Mouse (Mus musculus) natural killer cell, adult 2 months (primary cell): ENCODE results near the gene Ctsk.

Experiments
- DNase-seq, 2 experiments: peaks; one replicate each; pipeline ENCODE4 v3.0.0; 2022; ENCODE audit warnings: low spot score in 2 of 2

Ctsk gene

GRCm38 (mm10) chr3:95499024-95499423, at the start of gene Ctsk:
TSS of gene Ctsk (plus strand) at chr3:95499256.
- DNase-seq: no peak

- peak; percentile 22 to 55 for DNase-seq
Observed at GRCm38 (mm10) chr3:95450408-95450807, 48.6 kb upstream of the Ctsk start.

- no peak for DNase-seq
Observed at GRCm38 (mm10) chr3:95450915-95451314, 48.1 kb upstream of the Ctsk start.

- DNase-seq: no peak
Observed at GRCm38 (mm10) chr3:95456367-95456766, 42.7 kb upstream of the Ctsk start.

GRCm38 (mm10) chr3:95457758-95458157, 41.3 kb upstream of the Ctsk start:
- no peak for DNase-seq

- no peak for DNase-seq
Observed at GRCm38 (mm10) chr3:95459381-95459780, 39.7 kb upstream of the Ctsk start.

GRCm38 (mm10) chr3:95463852-95464251, 35.2 kb upstream of the Ctsk start:
- no peak for DNase-seq

- no peak for DNase-seq
Observed at GRCm38 (mm10) chr3:95478966-95479365, 20.1 kb upstream of the Ctsk start.

- DNase-seq: no peak
Observed at GRCm38 (mm10) chr3:95486421-95486820, 12.6 kb upstream of the Ctsk start.

- no peak for DNase-seq
Observed at GRCm38 (mm10) chr3:95488679-95489078, 10.4 kb upstream of the Ctsk start.

- no peak for DNase-seq
Observed at GRCm38 (mm10) chr3:95490238-95490637, 8.8 kb upstream of the Ctsk start.

- peak; percentile 41 to 58 for DNase-seq
Observed at GRCm38 (mm10) chr3:95494342-95494741, 4.7 kb upstream of the Ctsk start.

- DNase-seq: no peak
Observed at GRCm38 (mm10) chr3:95498229-95498628, 827 bp upstream of the Ctsk start.

GRCm38 (mm10) chr3:95499496-95500140, 562 bp downstream of the Ctsk start:
- DNase-seq: no peak

GRCm38 (mm10) chr3:95502312-95502711, 3.3 kb downstream of the Ctsk start:
- no peak for DNase-seq

- no peak for DNase-seq
Observed at GRCm38 (mm10) chr3:95509348-95509747, 10.3 kb downstream of the Ctsk start.

GRCm38 (mm10) chr3:95511611-95512180, 12.6 kb downstream of the Ctsk start:
- DNase-seq: peak; percentile 28 to 46

- no peak for DNase-seq
Observed at GRCm38 (mm10) chr3:95516614-95517041, 17.6 kb downstream of the Ctsk start.

GRCm38 (mm10) chr3:95517493-95517898, 18.4 kb downstream of the Ctsk start:
- DNase-seq: peak; percentile 23 to 50

- DNase-seq: no peak
Observed at GRCm38 (mm10) chr3:95518891-95519290, 19.8 kb downstream of the Ctsk start.

- DNase-seq: no peak
Observed at GRCm38 (mm10) chr3:95519315-95519714, 20.3 kb downstream of the Ctsk start.

GRCm38 (mm10) chr3:95520100-95520499, 21.0 kb downstream of the Ctsk start:
- DNase-seq: no peak

GRCm38 (mm10) chr3:95521168-95521567, 22.1 kb downstream of the Ctsk start:
- peak in 1 of 2 experiments; percentile 35 for DNase-seq

GRCm38 (mm10) chr3:95523662-95524061, 24.6 kb downstream of the Ctsk start:
- DNase-seq: peak; percentile 53 to 70
